Mouse (Mus musculus): ENCODE data around the gene Mertk. TPM values are rescaled to one million over a fixed set of nuclear protein-coding genes. Genes with fewer than 3 reads are reported as not detected.

Mertk gene
- total and polyA plus RNA-seq, 2 experiments from 2014 or later = 2.0 to 7.7 TPM

GRCm38 (mm10) chr2:128818956-128819643 is 120.3 kb downstream of the Mertk start:
- WGBS = 13% methylated on average over 14 of the region's 14 CpGs
- TF ChIP-seq CTCF (IDR thresholded peaks at IDR 0.05) = no peak
- no peaks in the 10 kb centered on the region for H3K9me3 ChIP-seq (ENCODE audit: low read length)
- peak overlapping the region; percentile 84 for H3K9ac ChIP-seq (replicated peaks; ENCODE audit: low read length, poor library complexity, severe bottlenecking)
- H3K36me3 ChIP-seq (ENCODE audit: insufficient read depth, low read length) = no peaks in the 10 kb centered on the region
- no peak for ATAC-seq (ENCODE audit: low FRiP score)
- H3K27me3 ChIP-seq (ENCODE audit: insufficient read depth, low read length) = no peaks in the 10 kb centered on the region
- peak overlapping the region; percentile 88 for H3K27ac ChIP-seq (ENCODE audit: low read depth, low read length)
- peak overlapping the region; percentile 69 for H3K4me2 ChIP-seq (ENCODE audit: low read depth, low read length, poor library complexity, severe bottlenecking)
- peak; percentile 8 for DNase-seq (ENCODE audit: low spot score)
- H3K4me1 ChIP-seq (ENCODE audit: insufficient read depth, low read length) = no peaks in the 10 kb centered on the region; the same call in 1 of the 2 replicates
- H3K4me3 ChIP-seq (ENCODE audit: low read depth, low read length) = peak overlapping the region; percentile 84

GRCm38 (mm10) chr2:128820631-128821030 is 121.9 kb downstream of the Mertk start:
- TF ChIP-seq CTCF (IDR thresholded peaks at IDR 0.05) = no peak
- ATAC-seq (ENCODE audit: low FRiP score) = no peak
- 84% methylated on average over 2 of the region's 2 CpGs for WGBS

GRCm38 (mm10) chr2:128823893-128824292 is 125.1 kb downstream of the Mertk start:
- no peak for DNase-seq (ENCODE audit: low spot score)
- Histone ChIP-seq H3K27ac (ENCODE audit: low read depth, low read length) (no peak overlapping the region), H3K27me3 (ENCODE audit: insufficient read depth, low read length) (no peaks in the 10 kb centered on the region), H3K4me2 (ENCODE audit: low read depth, low read length, poor library complexity, severe bottlenecking) (no peak overlapping the region), H3K4me3 (ENCODE audit: low read depth, low read length) (no peak overlapping the region), H3K4me1 (ENCODE audit: insufficient read depth, low read length) (no peaks in the 10 kb centered on the region; the same call in 1 of the 2 replicates), H3K36me3 (ENCODE audit: insufficient read depth, low read length) (peaks cover 5% of the 10 kb centered on the region; the same call in 1 of the 2 replicates), H3K9ac (replicated peaks; ENCODE audit: low read length, poor library complexity, severe bottlenecking) (no peak overlapping the region), H3K9me3 (ENCODE audit: low read length) (no peaks in the 10 kb centered on the region)
- WGBS = 88% methylated on average over 5 of the region's 5 CpGs
- no peak for TF ChIP-seq CTCF (IDR thresholded peaks at IDR 0.05)
- ATAC-seq (ENCODE audit: low FRiP score) = no peak

More at GRCm38 (mm10) chr2:128820631-128821030, 121.9 kb downstream of the Mertk start:
- no peaks in the 10 kb centered on the region for H3K9me3 ChIP-seq (ENCODE audit: low read length)
- no peaks in the 10 kb centered on the region for H3K36me3 ChIP-seq (ENCODE audit: insufficient read depth, low read length)
- DNase-seq (ENCODE audit: low spot score) = no peak
- H3K4me2 ChIP-seq (ENCODE audit: low read depth, low read length, poor library complexity, severe bottlenecking) = no peak overlapping the region
- no peak overlapping the region for H3K9ac ChIP-seq (replicated peaks; ENCODE audit: low read length, poor library complexity, severe bottlenecking)
- no peaks in the 10 kb centered on the region; the same call in 1 of the 2 replicates for H3K4me1 ChIP-seq (ENCODE audit: insufficient read depth, low read length)
- H3K27ac ChIP-seq (ENCODE audit: low read depth, low read length) = no peak overlapping the region
- no peak overlapping the region for H3K4me3 ChIP-seq (ENCODE audit: low read depth, low read length)
- no peaks in the 10 kb centered on the region for H3K27me3 ChIP-seq (ENCODE audit: insufficient read depth, low read length)

- ATAC-seq (ENCODE audit: low FRiP score) (no peak), DNase-seq (ENCODE audit: low spot score) (no peak)
- H3K36me3 ChIP-seq (ENCODE audit: insufficient read depth, low read length) = peaks cover 24% of the 10 kb centered on the region; the same call in 1 of the 2 replicates
- H3K4me2 ChIP-seq (ENCODE audit: low read depth, low read length, poor library complexity, severe bottlenecking) = no peak overlapping the region
- no peak overlapping the region for H3K4me3 ChIP-seq (ENCODE audit: low read depth, low read length)
- H3K27me3 ChIP-seq (ENCODE audit: insufficient read depth, low read length) = no peaks in the 10 kb centered on the region
- no peak overlapping the region for H3K27ac ChIP-seq (ENCODE audit: low read depth, low read length)
- WGBS = 95% methylated on average over 1 of the region's 1 CpGs
- H3K9me3 ChIP-seq (ENCODE audit: low read length) = no peaks in the 10 kb centered on the region
- H3K4me1 ChIP-seq (ENCODE audit: insufficient read depth, low read length) = no peaks in the 10 kb centered on the region
- no peak for TF ChIP-seq CTCF (IDR thresholded peaks at IDR 0.05)
- H3K9ac ChIP-seq (replicated peaks; ENCODE audit: low read length, poor library complexity, severe bottlenecking) = no peak overlapping the region
Measured at GRCm38 (mm10) chr2:128827787-128828186, 129.0 kb downstream of the Mertk start.

GRCm38 (mm10) chr2:128832611-128833010 is 133.9 kb downstream of the Mertk start:
- no peak for ATAC-seq (ENCODE audit: low FRiP score)
- no peaks in the 10 kb centered on the region for H3K27me3 ChIP-seq (ENCODE audit: insufficient read depth, low read length)
- TF ChIP-seq CTCF (IDR thresholded peaks at IDR 0.05) = no peak
- WGBS = 95% methylated on average over 3 of the region's 3 CpGs
- peaks cover 60% of the 10 kb centered on the region for H3K36me3 ChIP-seq (ENCODE audit: insufficient read depth, low read length)
- no peak overlapping the region for H3K4me2 ChIP-seq (ENCODE audit: low read depth, low read length, poor library complexity, severe bottlenecking)
- H3K9me3 ChIP-seq (ENCODE audit: low read length) = no peaks in the 10 kb centered on the region
- no peak overlapping the region for H3K9ac ChIP-seq (replicated peaks; ENCODE audit: low read length, poor library complexity, severe bottlenecking)
- no peaks in the 10 kb centered on the region for H3K4me1 ChIP-seq (ENCODE audit: insufficient read depth, low read length)
- H3K4me3 ChIP-seq (ENCODE audit: low read depth, low read length) = no peak overlapping the region
- DNase-seq (ENCODE audit: low spot score) = no peak
- no peak overlapping the region for H3K27ac ChIP-seq (ENCODE audit: low read depth, low read length)

GRCm38 (mm10) chr2:128833035-128833434 is 134.3 kb downstream of the Mertk start:
- Histone ChIP-seq H3K36me3 (ENCODE audit: insufficient read depth, low read length) (peaks cover 62% of the 10 kb centered on the region), H3K9ac (replicated peaks; ENCODE audit: low read length, poor library complexity, severe bottlenecking) (no peak overlapping the region), H3K27me3 (ENCODE audit: insufficient read depth, low read length) (no peaks in the 10 kb centered on the region), H3K27ac (ENCODE audit: low read depth, low read length) (no peak overlapping the region), H3K4me3 (ENCODE audit: low read depth, low read length) (no peak overlapping the region), H3K4me2 (ENCODE audit: low read depth, low read length, poor library complexity, severe bottlenecking) (no peak overlapping the region), H3K9me3 (ENCODE audit: low read length) (no peaks in the 10 kb centered on the region), H3K4me1 (ENCODE audit: insufficient read depth, low read length) (no peaks in the 10 kb centered on the region)
- WGBS = 99% methylated on average over 2 of the region's 2 CpGs
- DNase-seq (ENCODE audit: low spot score) = no peak
- no peak for ATAC-seq (ENCODE audit: low FRiP score)
- TF ChIP-seq CTCF (IDR thresholded peaks at IDR 0.05) = no peak

All from midbrain, postnatal 0 days (tissue).